Mouse (Mus musculus) left cerebral cortex, adult 9 months (tissue): ENCODE measurements around the gene Ppcdc.
"Not testable (repeated sequence)": the region's sequence is repeated elsewhere in the genome, so short reads cannot be mapped to it uniquely, and the experiment has no call there.

Source experiments
- DNase-seq, 2 experiments: peaks; one replicate each; pipeline ENCODE4 v3.0.0; 2022; ENCODE audit warnings: low spot score in 2 of 2

Gene Ppcdc

DNA sequence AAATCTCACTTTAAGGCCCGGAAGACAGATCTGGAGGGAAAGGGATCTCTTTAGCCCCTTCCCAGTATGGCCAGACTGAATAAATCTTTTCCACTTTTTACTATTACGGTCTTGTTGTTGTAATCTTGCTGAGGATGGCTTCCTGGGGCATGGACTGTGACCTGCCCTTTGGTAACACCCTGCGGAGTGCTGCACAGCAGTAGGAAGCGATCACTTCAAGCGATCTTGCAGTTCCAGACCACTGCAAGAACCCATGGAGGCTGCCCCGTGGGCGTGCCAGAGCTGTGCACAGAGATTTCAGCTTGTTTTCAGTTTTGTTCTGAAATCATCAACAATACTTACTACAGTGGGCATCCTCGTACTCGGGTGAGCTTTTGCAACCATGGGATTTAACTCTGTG lies 8.7 kb downstream of the Ppcdc start:
- no peak for DNase-seq

DNA sequence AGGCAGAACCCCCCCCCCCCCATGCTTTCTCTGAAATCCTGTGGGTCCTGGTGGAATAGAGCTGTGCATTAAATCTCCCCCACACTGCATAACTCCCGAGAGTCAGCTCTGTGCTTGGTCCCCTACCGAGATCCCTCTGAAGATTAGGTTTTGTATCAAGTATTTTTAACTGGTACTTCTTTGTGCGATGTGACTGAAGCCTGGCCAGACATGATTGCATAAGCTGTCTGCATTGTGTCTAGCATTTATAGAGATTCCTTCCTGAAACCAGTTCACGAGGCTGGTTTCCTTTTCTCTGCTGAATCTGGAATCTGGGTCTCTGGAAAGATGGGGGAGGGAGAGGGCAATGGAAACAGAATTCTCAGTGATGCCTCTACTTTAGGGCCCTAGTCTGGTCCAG lies 11.5 kb downstream of the Ppcdc start:
- DNase-seq: peak in 1 of 2 experiments; percentile 56

DNA sequence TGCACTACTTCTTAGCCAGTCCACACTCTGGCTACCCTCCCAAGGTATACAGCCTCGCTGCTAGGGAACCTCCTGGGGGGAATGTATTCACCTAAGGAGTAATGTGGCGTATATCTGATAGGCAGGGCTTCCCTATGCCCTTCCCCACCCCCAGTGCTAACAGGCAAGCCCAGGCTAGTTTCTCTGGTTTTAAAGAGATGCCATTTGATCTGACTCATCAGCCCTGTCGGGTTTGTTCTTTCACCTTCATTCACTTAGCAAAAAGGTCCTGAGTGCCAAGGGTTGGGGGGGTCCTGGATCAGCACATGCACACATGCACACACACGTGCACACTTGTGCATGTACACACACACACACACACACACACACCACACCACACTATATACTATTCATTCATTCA lies 12.0 kb downstream of the Ppcdc start:
- no peak for DNase-seq

DNA sequence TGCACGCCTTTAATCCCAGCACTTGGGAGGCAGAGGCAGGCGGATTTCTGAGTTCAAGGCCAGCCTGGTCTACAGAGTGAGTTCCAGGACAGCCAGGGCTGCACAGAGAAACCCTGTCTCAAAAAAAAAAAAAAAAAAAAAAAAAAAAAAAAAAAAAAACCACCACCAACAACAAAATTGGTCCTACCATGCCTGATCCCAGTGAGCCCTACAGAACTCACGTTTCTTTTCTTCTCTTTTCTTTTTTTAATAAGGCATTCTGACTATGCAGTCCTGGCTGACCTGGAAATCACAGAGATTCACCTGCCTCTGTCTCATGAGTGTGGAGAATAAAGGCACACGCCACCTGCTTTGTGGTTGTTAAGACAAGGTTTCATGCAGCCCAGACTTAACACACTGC lies 12.8 kb downstream of the Ppcdc start:
- DNase-seq: not testable (repeated sequence)

DNA sequence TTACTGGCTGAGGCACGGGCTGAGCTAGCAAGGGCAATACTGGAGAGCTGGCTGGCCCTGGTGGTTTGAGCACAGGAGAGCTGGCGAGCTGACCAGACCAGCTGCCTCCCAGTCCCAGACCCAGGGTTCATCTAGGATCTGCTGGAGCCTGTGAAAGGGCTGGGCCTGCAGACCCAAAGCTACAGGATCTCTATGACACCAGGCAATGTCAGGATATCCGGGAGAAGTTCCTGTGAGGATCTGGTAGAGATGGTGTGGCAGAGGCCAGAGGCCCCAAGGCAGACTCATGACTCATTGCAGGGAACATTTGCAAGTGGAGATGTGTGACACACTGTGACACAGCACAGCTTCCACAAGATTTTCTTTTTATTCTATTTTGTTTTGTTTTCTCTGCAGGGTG lies 14.8 kb downstream of the Ppcdc start:
- no peak for DNase-seq

DNA sequence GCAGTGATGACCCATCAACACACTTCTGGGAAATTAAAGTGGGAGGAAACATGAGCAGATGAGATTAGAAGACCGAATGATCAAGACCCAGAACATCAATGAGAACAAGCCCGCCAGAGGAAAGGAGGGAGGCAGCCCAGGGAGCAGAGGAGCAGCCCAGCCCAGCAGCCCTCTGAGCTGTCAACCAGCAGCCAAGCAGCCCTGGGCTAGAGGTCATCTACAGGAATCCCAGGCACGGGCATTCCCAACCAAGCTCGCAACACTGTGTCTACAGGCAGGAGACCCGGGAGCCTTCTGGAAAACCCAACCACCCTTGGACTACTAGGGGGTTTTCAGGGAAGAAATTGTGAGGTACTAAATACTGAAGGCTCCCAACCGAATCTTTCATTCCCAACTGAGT lies 15.9 kb downstream of the Ppcdc start:
- no peak for DNase-seq

DNA sequence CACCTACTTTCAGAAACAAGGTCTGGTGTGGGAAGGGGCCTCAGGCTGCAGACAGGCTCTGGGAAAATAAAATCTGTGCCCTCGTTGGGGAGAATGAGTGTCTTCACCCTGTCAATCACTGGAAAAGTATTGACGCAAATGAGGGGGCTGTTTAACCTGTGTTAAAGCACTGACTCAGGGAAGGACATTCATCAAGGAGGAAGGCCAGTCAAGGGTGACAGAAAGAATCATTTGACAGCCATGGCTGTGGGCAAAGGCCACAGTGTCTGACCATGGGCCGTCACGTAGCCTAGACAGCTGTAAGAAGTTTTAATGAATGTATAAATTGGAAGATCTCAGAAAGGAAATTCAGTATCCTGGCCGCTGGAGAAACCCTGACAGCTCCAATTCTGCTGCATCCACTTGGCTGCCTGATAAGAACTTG lies 18.2 kb downstream of the Ppcdc start:
- DNase-seq: no peak

DNA sequence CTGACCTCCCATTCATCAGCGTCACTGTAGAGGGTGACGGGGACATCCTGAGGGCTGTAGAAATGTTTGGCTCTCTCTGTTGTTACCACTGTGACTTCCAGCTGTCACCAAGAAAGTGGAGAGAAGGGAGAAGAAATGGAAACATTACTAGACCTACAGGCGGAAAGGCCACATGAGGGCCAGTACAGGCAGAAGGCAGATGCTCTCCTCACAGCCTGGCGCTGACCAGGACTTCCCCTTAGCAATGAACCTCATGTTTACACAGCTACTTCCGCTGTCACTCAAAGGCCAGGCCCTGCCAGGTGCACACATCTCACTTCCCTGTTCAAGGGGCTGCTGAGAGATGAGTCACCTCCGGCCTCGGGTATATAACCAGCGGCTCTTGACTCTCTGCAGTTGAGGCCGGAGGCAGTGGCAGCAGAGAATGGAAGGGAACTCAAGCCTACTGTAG lies 18.8 kb downstream of the Ppcdc start:
- peak in 1 of 2 experiments; percentile 52 for DNase-seq

DNA sequence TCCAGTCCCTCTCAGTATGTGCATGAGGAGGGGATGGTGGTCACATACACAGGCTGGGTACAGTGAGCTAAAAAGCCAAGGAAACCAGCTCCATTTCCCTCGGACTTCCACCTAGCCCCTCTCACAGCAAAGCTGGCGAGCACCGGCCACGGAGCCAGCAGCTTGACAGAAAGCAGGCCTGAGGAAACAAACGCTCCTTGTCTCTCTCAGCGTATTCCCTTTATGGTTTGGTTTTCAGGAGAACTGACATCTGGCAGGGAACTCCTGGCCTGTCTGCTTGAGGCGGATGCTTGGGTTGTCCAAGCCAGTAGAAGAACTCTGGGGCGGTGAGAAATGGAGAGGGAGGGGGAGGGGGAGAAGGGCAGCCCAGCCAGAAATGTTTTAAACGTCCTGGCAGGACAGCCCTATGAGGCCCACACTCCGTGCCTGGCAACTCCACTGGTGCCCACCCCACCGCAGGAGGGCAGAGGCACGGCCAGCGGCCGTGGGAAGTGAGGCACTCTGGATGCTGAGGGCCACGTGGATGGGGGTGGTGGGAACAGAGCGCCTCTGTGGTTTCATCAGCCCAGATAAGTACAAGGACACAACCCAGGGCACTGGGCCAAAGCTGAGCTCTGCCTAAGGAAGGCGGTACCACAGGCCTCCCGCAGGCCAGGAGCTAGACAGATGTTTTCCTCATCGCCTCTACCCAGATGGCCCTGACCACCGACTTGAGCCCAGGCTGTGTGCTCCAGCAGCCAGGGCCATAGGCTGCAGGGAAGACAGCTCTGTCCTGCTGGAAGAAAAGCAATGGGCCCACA lies 19.4 kb downstream of the Ppcdc start:
- peak; percentile 83 to 86 for DNase-seq

DNA sequence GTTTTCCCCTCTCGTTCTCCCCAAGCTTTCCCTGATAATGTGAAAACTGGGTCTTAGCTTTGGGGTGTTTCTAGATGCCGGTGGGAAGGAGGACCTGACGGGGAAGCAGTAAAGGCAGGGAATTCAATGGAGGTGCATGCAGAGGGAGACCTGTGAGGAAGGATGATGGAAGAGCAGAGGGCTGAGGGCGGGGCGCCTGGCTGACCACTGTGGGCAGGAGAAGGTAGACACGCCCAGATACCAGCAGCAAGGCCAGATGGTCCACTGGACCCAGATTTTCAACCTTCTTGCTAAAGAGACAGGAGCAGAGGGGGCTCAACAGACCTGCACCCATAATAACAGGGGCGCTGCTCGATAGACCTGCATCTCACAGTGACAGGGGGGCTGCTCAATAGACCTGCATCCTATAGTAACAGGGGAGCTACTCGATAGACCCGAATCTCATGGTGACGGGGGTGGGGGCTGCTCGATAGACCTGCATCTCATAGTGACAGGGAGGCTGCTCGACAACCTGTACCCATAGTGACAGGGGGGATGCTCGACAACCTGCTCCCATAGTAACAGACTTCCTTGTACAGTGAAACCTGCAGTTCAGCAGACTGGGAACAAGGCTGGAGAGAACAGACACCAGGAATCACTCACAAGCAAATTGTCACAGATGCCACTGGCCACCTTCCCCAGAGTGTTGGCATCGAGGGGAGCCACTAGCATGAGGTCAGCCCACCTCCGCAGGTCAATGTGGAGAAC lies 20.2 kb downstream of the Ppcdc start:
- DNase-seq: no peak

DNA sequence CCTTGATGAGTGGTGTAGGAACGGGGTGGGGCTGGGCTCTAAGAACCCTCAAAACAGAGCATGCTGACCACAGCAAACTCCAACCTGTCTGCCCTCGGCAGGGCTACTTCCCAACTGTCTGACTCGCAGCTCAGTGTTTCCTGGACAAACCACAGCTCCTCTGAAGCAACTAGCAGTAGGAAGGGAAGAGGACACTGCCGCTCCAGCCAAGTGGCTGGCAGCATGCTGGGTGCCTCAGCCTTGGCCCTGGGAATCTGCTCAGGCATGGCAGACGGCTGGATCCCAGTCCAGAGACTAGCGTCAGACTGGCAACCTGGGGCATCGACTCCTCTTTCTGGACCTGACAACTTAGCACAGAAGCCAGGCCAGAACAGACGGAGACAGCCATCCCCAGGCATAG lies 22.6 kb downstream of the Ppcdc start:
- DNase-seq: no peak

DNA sequence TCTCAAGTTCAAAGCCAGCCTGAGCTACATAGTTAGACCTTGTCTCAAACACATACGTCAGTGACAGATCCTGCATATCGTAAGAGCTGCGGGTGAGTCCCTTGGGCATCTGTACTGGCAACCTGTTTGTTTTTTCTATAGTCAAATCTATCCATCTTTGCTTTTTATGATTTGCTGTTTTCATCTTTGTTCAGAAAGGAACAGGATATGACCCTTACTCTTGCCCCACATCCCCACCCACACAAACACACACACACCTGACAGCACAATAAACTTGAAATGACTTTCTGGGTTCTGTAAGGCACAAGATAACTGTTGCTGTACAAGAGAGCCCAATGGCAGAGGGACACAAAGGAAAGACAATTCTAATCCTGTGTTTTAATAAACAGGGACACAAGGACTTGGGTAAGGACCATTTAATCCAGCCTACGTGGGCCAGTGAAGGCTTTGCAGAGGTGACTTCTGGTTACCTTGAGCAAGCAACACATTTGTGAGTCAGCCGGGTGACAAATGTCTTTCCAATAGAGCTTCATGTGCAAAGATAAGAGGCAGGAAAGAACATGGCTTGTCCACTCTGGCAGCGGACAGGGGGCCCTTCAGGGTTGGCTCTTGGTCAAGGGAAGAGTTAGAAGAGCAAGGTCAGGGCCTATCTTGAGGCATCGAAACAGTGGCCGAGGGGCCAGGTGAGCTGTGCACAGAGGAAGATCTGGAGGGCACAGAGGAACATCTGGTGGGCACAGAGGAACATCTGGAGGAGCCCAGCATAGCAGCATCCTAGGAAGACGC lies 32.6 kb downstream of the Ppcdc start:
- DNase-seq: no peak

DNA sequence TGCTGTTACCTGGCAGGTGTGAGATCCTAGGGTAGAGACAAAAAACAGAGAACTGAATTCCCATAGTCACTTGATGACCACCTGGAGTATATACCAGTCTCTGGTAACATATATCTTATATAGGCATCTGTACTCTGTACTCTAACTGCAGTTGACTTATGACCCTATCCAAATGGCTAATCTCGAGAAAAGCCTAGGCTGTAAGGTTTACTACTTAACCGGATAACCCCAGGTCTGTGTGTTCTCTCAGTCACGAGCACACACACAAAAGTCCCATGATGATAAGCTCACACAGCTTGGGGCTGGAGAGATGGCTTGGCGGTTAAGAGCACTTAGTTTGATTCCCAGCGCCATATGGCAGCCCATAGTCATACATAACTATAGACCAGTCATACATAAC lies 33.5 kb downstream of the Ppcdc start:
- DNase-seq: no peak

DNA sequence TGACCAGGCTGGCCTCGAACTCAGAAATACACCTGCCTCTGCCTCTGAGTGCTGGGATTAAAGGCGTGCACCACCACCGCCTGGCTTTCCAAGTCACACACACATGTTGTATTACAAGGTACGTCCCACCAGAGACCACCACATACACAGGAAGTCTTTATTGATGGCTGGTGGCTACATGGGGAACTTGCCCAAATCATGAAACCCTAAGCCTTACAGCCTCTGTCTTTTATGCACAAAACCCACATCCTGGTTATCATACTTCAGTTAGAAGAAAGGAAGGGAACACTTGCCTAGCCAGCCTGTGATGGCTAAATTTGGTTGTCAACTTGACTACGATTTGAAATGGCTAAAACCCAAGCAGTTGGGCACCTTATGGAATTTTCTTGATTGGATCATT lies 35.9 kb downstream of the Ppcdc start:
- no peak for DNase-seq

DNA sequence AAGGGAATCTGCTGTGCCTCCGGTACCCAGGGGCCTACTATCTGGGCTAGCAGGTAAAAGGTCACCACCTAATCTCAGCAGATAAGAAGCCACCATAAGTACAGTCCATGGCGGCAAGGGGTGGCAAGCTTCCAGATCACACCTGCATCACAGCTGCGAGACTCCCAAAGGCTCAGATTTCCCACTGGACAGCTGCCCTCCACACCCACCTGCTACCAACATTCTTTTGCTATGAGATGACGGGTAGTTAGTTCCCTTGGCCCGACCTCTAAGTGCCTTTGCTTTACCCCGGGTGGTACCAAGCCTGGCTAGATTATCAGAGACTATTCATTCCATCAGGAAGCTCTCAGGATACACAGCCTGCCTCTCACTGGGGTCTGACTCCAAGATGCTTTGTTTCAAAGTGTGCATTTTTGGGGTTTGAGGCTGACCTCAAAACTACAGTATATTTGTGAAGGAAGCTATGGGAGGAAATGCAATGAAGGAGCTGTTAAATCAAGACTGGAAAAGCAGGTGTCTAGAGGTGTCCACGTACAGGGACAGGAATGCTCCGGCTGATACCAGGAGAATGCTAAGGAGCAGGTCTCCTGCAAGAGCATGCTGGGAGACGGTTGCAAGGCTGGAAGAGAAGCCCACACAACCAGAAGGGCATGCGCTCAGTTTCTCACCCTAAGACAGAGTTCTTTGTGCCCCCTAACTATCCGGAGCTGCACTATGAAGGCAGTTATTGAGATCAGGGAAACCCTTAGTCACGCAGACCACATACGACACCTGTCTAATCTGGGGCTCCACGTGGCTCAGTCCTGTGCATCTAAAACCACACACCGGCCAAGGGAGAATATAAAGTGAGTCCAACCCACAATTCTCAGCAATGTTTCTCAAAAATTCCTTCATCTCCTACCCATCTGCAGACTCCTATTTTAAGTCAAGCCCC lies 37.3 kb downstream of the Ppcdc start:
- no peak for DNase-seq

DNA sequence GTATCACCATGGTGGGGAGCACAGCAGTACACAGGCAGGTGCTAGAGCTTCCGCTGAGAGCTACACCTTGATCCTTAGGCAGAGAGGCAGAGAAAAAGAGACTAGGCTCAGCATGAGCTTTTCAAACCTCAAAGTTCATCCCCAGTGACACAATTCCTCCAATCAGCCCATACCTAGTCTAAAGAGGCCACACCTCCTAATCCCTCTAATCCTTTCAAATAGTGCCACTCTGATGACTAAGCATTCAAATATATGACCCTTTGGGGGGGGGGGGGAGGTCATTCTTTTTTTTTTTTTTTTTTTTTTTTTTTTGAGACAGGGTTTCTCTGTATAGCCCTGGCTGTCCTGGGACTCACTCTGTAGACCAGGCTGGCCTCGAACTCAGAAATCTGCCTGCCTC lies 41.2 kb downstream of the Ppcdc start:
- DNase-seq: no peak

DNA sequence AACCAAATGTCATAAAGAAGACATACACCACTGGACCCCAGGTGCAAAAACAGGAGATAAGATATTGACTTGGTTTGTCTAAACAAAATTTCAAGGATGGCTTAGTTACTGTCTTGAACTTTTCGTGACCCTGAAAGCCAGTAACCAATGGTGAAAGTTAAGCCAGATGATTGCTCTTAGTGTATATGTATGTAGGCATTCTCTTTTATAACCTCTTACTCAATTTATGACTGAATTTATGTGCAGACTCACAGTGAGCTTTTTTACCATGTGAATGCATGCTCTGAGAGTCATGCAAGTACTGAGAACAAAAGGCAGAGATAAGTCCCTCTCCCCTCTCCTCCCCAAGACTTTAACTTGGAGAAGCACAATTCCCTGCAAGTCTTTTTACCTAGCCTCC lies 47.0 kb downstream of the Ppcdc start:
- no peak for DNase-seq

DNA sequence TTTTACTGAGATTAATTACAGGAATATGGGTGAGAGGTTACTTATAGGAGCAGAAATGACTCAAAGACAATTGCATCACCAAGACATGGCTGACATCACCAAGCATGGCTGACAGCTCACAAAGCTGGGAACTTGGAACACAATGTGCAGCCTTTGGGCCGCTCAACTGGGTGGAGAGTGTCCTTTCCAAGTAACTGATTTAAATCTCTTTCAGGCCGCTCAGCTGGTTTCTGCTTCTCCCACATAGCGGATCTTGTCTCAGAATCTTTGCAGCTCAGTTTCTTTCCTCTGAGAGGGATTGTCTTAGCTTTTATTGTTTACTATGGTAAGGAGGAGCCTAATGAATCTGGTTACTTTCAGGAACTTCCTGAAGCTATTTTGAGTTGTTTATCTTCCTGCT lies 49.1 kb downstream of the Ppcdc start:
- no peak for DNase-seq

DNA sequence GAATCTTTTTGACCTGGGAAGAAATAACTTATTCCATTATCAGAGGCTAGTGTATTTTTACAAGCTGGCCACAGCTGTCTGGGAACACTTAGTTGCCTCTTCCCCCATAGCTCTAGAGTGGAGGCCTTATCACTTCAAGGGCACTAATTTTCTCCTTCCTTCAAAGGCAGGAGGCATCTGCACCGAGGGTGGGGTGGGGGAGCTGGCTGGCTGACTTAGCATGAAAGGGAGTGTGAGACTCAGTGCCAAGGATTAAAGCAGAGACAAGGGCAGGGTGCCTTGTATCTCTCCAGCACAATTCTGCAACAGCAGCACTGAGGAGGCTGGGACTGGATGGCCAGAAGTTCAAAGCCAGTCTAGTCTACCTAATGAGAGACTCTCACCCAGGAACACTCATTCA lies 50.8 kb downstream of the Ppcdc start:
- no peak for DNase-seq

DNA sequence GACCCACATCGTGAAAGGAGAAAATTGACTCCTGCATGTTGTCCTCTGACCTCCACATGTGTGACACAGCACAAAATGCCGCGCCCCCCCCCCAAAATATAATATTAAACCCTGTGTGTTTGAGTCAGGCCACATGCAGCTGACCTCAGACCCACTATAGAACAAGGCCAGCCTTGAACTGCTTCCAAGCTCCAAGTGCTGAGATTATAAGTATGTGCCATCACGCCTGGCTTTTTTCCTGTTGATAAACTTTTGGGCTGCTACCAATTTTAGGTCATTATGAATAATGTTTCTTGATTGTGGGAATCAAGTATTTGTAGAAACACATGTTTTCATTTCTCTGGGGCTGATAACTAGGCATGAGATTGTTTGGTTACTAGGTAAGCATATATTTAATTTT lies 53.0 kb downstream of the Ppcdc start:
- DNase-seq: no peak

DNA sequence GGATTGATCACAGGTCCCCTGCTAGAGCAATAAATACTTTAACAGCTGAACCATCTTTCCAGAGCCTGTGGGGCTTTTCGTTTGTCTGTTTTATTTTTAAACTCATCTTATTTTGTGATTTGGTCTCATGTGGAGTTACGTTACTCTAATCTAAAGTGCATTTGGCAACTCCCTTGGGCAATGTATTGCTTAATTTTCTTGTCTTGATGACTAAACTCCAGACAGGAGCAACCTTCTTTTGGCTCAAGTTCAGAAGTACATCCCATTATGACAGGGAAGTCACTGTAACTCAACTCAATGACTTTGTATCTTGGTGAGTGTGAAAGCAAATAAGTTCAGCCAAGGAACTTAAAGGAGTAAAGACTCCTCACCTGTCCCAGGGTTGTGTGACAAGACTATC lies 55.3 kb downstream of the Ppcdc start:
- no peak for DNase-seq
